Mouse (Mus musculus): ENCODE results near the gene Angel1. TPM values are rescaled to one million over a fixed set of nuclear protein-coding genes. Genes with fewer than 3 reads are reported as not detected.
A peak's percentile ranks its signal among the peaks of the same experiment; 100 is the strongest.

Angel1 gene
- total RNA-seq (2021) (1 to 10 TPM; 2.7 to 3.5 TPM), polyA plus RNA-seq (2012; rRNA removed) (6.1 and 7.4 TPM in 2 replicates)
- long read RNA-seq, partial matches to known transcripts: 0 of 3 reads
- long read RNA-seq, other reads (novel, unspliced or antisense): 0 of 3 reads

DNA sequence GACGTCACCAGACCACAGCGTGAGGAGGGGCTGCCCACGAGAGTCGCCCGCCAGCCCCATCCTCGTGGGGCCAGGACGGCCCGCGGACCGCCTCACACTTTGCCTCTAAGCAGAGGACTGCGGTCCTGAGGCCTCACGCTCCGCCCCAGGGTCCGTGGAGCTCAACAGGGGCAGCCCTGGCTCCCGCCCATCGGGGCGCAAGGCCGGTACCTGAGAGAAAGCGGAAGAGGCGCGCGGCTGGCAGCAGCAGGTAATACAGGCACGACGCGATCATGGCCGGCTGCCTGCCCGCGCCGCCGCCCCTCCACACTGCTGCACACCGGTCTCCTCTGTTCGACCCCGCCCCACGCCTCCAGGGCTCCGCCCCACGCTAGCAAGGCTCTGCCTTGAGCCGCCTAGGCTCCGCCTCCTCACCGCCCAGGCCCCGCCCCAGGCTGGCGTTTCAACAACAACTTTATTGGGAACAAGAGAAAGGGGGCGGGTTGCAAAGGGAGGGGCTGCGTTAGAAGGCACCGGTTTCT is at the start of gene Angel1:
Angel1 (minus strand) TSS at position 341 of the 521 bp plus-strand sequence.
- Histone ChIP-seq H3K79me2 (replicated peaks; ENCODE audit: control insufficient read depth, insufficient read depth, low read length) (no peaks in the 10 kb centered on the region), H3K27me3 (ENCODE audit: control insufficient read depth, insufficient read depth, low read length) (no peaks in the 10 kb centered on the region), H3K9ac (ENCODE audit: low read depth, low read length) (peak within 1 kb of the TSS; percentile 85), H3K4me1 (ENCODE audit: control insufficient read depth, insufficient read depth, low read length) (no peaks in the 10 kb centered on the region; the same call in none of the 2 replicates), H3K27ac (peak within 1 kb of the TSS; percentile 36), H3K4me3 (peak within 1 kb of the TSS; percentile 84), H3K36me3 (ENCODE audit: control insufficient read depth, insufficient read depth, low read length) (no peaks in the 10 kb centered on the region)
- peak; percentile 96 to 97 for DNase-seq
- under 1% methylated on average over 44 of the region's 44 CpGs for WGBS
- intact Hi-C loops (cut with DNase I): no loop called here
- TF ChIP-seq POLR2A (IDR thresholded peaks at IDR 0.05; ENCODE audit: insufficient read depth, low read depth, low read length) (peak; percentile 53; the same call in 1 of the 2 replicates), CTCF (IDR thresholded peaks at IDR 0.05) (peak; percentile 46), EP300 (IDR thresholded peaks at IDR 0.05; ENCODE audit: insufficient read depth, low read depth, low read length) (no peak)

DNA sequence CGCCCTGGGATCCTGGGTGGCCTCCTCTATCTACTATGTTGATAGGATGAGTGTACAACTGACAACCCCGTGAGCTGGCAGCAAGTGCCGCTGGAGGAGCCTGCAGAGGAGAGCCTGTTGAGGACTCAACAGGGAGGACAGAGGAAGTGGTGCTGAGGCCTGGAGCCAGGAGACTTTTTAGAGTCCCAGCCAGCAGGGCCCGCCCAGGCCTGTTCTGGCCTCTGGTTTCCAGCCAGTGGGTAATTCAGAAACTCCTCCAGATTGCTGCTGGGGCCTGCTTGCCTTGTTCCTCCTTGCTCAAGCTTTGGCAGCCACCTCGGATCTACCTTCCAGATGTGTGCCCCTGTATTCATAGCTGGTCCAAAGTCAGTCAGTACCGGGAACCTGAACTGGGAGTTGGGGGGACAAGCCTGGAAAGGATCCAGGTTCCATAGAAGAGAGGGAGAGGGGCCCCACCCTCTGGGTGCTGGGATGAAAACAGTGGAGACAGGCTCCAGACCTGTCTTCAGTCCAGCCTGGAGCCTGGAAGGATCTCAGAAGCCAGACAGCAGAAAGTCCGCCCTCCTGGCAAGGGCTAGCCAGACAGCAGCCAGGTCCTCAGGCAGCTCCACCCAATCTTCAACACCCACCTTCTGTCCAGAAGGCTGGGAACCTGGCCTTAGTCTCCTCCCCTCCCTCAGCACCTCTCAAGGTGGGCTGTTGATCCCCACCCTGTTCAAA is 49.5 kb upstream of the Angel1 start:
- Histone ChIP-seq H3K79me2 (replicated peaks; ENCODE audit: control insufficient read depth, insufficient read depth, low read length) (no peaks in the 10 kb centered on the region), H3K4me1 (ENCODE audit: control insufficient read depth, insufficient read depth, low read length) (peaks cover 32% of the 10 kb centered on the region), H3K4me3 (no peak overlapping the region), H3K36me3 (ENCODE audit: control insufficient read depth, insufficient read depth, low read length) (no peaks in the 10 kb centered on the region), H3K9ac (ENCODE audit: low read depth, low read length) (peak overlapping the region; percentile 35), H3K27me3 (ENCODE audit: control insufficient read depth, insufficient read depth, low read length) (no peaks in the 10 kb centered on the region), H3K27ac (peak overlapping the region; percentile 84)
- peak; percentile 81 to 89 for DNase-seq
- WGBS: 10% methylated on average over 7 of the region's 7 CpGs
- intact Hi-C loops (cut with DNase I): loop anchor here (10.0 kb wide), 1 partner anchor 369 kb away; the partner anchor contains the start of genes Gstz1 and Pomt2
- peak; percentile 78 for TF ChIP-seq EP300 (IDR thresholded peaks at IDR 0.05; ENCODE audit: insufficient read depth, low read depth, low read length)
- TF ChIP-seq CTCF (IDR thresholded peaks at IDR 0.05): no peak

DNA sequence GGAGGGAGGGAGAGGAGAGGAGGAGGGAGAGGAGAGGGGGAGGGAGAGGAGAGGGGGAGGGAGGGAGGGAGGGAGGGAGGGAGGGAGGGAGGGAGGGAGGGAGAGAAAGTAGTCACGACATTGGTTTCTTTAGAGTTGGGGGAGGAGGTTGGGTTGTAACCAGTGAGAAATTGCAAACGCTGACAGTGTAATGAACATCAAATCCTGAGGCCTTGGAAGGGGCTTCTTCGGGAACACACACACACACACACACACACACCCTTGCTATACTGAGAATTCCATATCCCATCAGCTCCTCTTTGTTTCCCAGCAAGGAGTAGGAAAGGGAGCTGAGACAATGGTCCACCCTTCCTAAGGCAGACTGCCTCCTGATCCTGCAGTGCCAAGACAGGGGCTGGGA is 46.3 kb upstream of the Angel1 start:
- no peak for DNase-seq
- Histone ChIP-seq H3K4me3 (no peak overlapping the region), H3K27ac (no peak overlapping the region), H3K79me2 (replicated peaks; ENCODE audit: control insufficient read depth, insufficient read depth, low read length) (no peaks in the 10 kb centered on the region), H3K27me3 (ENCODE audit: control insufficient read depth, insufficient read depth, low read length) (no peaks in the 10 kb centered on the region), H3K9ac (ENCODE audit: low read depth, low read length) (no peak overlapping the region), H3K36me3 (ENCODE audit: control insufficient read depth, insufficient read depth, low read length) (0 out of 2 replicates have a peak, but pooled peaks cover 5% of the 10 kb centered on the region), H3K4me1 (ENCODE audit: control insufficient read depth, insufficient read depth, low read length) (peaks cover 34% of the 10 kb centered on the region)
- intact Hi-C loops (cut with DNase I): loop anchor here (1.0 to 10.0 kb wide), 3 partner anchors 23 to 372 kb away; partner anchors contain the start of genes Gstz1 and Pomt2
- TF ChIP-seq EP300 (IDR thresholded peaks at IDR 0.05; ENCODE audit: insufficient read depth, low read depth, low read length): no peak
- no peak for TF ChIP-seq CTCF (IDR thresholded peaks at IDR 0.05)
- TF ChIP-seq POLR2A (IDR thresholded peaks at IDR 0.05; ENCODE audit: insufficient read depth, low read depth, low read length): no peak
- 22% methylated on average over 3 of the region's 3 CpGs for WGBS

DNA sequence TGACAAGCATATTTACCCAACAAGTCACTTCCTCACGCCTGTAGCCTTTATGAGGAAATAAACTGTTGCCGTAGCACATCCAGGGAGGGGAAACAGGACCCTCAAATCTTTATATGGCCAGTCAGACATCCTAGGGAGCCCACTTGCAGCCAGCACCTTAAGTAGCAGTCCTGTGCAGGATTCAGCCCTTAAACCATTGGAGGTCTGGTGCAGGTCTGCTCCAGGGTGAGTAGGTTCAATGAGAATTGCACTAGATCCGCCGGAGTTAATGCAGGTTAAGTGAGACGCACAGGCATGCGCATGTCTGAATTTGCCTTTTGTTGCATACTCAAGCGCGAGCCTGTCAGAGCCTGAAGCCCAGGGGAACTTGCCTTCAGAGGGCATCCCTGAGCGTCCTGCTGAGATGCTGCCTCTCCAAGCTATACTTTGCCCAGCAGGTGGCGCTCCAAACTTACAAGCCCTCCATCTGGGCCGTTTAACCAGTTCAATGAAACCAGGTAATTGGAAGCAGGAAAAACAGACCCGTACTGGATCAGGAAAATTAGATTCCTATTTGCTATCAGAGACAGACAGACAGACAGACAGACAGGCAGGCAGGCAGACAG is 45.7 kb upstream of the Angel1 start:
- intact Hi-C loops (cut with DNase I): loop anchor here (1.0 to 10.0 kb wide), 4 partner anchors 23 to 373 kb away; partner anchors contain the start of genes Gstz1 and Pomt2
- DNase-seq: peak; percentile 90 to 91
- 9% methylated on average over 12 of the region's 12 CpGs for WGBS
- no peak overlapping the region for H3K9ac ChIP-seq (ENCODE audit: low read depth, low read length)
- no peaks in the 10 kb centered on the region for H3K79me2 ChIP-seq (replicated peaks; ENCODE audit: control insufficient read depth, insufficient read depth, low read length)
- H3K4me1 ChIP-seq (ENCODE audit: control insufficient read depth, insufficient read depth, low read length): peaks cover 33% of the 10 kb centered on the region
- H3K36me3 ChIP-seq (ENCODE audit: control insufficient read depth, insufficient read depth, low read length): 0 out of 2 replicates have a peak, but pooled peaks cover 5% of the 10 kb centered on the region
- H3K27ac ChIP-seq: peak overlapping the region; percentile 40
- no peaks in the 10 kb centered on the region for H3K27me3 ChIP-seq (ENCODE audit: control insufficient read depth, insufficient read depth, low read length)
- no peak overlapping the region for H3K4me3 ChIP-seq
- TF ChIP-seq CTCF (IDR thresholded peaks at IDR 0.05) (peak; percentile 86), POLR2A (IDR thresholded peaks at IDR 0.05; ENCODE audit: insufficient read depth, low read depth, low read length) (no peak), EP300 (IDR thresholded peaks at IDR 0.05; ENCODE audit: insufficient read depth, low read depth, low read length) (peak; percentile 98)

DNA sequence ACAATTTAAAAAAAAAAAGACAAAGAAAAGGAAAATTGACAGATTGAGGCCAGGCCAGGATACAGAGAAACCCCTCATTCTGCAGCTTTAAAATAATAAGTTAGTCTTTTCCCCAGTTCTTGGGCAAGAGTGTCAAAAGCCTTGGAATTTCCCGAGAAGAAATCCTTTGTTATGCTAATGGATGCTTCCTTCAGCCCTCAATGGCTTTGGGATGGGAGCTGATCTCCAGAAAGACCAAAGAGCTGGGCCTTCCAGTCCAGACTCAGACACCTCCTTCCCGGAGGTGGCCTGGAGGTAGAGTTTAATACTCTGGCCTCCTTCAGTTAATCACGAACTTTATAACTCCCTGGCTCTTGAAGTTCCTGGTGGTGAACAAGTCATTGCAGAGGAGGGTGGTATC is 44.7 kb upstream of the Angel1 start:
- Histone ChIP-seq H3K4me1 (ENCODE audit: control insufficient read depth, insufficient read depth, low read length) (peaks cover 25% of the 10 kb centered on the region), H3K4me3 (no peak overlapping the region), H3K9ac (ENCODE audit: low read depth, low read length) (no peak overlapping the region), H3K36me3 (ENCODE audit: control insufficient read depth, insufficient read depth, low read length) (0 out of 2 replicates have a peak, but pooled peaks cover 5% of the 10 kb centered on the region), H3K27me3 (ENCODE audit: control insufficient read depth, insufficient read depth, low read length) (no peaks in the 10 kb centered on the region), H3K79me2 (replicated peaks; ENCODE audit: control insufficient read depth, insufficient read depth, low read length) (no peaks in the 10 kb centered on the region), H3K27ac (peak overlapping the region; percentile 84)
- 27% methylated on average over 3 of the region's 3 CpGs for WGBS
- TF ChIP-seq EP300 (IDR thresholded peaks at IDR 0.05; ENCODE audit: insufficient read depth, low read depth, low read length) (no peak), CTCF (IDR thresholded peaks at IDR 0.05) (no peak), POLR2A (IDR thresholded peaks at IDR 0.05; ENCODE audit: insufficient read depth, low read depth, low read length) (no peak)
- intact Hi-C loops (cut with DNase I): loop anchor here (2.0 to 10.0 kb wide), 2 partner anchors 136 to 374 kb away; partner anchors contain the start of genes Gstz1 and Pomt2
- no peak for DNase-seq

Data from heart, adult 2 months (tissue).